Mouse (Mus musculus) megakaryocyte, embryonic 14.5 days (primary cell): ENCODE data around the gene Dhodh.

Source experiments
- FLI1 ChIP-seq: IDR thresholded peaks from 2 replicates; pipeline ENCODE4 v1.6.1; 2012; ENCODE audit warnings: low read length, inconsistent platforms, mixed read lengths
- GATA1 ChIP-seq: IDR thresholded peaks from 3 replicates; pipeline ENCODE4 v1.6.1; 2012; ENCODE audit warnings: mixed read lengths, low read length, inconsistent platforms, borderline replicate concordance

GRCm38 (mm10) chr8:109576311-109576710 lies 32.2 kb downstream of the Dhodh start:
- TF ChIP-seq GATA1 (no peak), FLI1 (no peak)
